Mouse (Mus musculus) lung, postnatal 4 days (tissue): Measurements from ENCODE around the gene Mapk8ip3.

Experiments used
- DNase-seq, 2 experiments: peaks; one replicate each; pipeline ENCODE4 v3.0.0; 2021

Mapk8ip3 gene

DNA sequence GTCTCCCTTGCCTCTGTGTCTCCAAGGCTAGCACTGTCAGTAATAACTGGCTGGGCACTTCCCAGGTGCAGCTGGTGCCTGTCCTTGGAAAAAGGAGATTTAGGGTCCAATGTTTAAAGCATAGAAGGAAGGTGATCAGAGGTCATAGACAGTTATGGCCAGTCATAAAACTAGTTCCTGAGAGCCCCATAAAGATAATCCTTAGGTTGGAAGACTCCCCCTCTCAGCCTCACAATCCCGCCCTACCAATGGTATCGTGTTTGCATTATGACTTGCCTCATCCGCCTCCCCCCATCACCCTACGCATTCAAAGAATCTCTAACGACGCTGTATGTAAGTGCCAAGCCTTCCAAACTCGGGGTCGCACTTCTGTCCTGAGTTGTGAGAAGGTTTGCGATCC, 92.3 kb downstream of the Mapk8ip3 start:
- no peak for DNase-seq

DNA sequence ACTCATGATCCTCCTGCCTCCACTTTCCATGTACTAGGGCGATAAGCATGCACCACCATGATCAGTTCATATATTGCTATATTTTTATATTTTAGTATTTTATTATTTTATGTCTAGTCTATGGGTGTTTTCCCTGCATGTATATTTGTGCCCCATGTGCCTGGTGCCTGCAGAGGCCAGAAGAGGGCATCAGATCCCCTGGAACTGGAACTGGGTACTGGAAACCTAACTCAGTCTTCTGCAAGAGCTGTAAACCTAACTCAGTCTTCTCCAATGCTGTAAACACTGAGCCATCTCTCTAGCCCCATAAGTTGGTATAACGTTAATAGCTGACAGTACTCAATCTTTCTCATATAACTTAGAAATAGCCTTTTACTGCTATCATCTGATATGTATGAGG, 94.1 kb downstream of the Mapk8ip3 start:
- no peak for DNase-seq
